Mouse (Mus musculus): ENCODE results near the gene Negr1.

DNA sequence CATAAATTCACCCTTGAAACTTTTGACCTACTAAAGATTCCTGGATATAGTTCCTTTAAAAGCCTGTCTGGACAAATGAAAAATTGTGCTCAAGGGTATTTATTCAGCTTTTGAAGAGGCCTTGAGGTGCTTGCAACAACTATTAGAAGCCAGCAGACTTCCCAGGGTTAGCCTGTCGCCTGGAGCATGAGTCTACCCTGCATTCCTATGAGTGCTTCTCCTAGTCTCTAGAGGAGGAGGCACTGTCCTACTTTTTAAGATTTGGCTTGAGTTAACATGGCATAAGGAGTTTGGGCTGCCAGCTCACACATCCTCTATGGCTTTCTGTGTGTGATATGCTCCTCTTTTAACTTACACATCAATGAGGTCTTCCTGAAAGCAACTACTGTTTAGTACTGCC, 315.0 kb downstream of the Negr1 start:
- TF ChIP-seq POLR2A (IDR thresholded peaks at IDR 0.05; ENCODE audit: insufficient read depth, low read depth, low read length) (no peak), CTCF (IDR thresholded peaks at IDR 0.05) (no peak), EP300 (IDR thresholded peaks at IDR 0.05; ENCODE audit: insufficient read depth, low read depth, low read length) (no peak)

Measured in heart, adult 2 months (tissue).